Mouse (Mus musculus) hindbrain, embryonic 10.5 days (tissue): ENCODE measurements around the gene Mpnd. TPM values are rescaled to one million over a fixed set of nuclear protein-coding genes. Genes with fewer than 3 reads are reported as not detected.

Source experiments
- DNase-seq: peaks from one replicate; pipeline ENCODE4 v3.0.0-alpha.2; 2017; ENCODE audit warnings: low spot score
- H3K27ac ChIP-seq: fragments of 300-500 bp; sonication (generic); 2 replicates; pipeline ENCODE4 v1.5.1; 2016; ENCODE audit warnings: mild to moderate bottlenecking, moderate library complexity
- H3K27me3 ChIP-seq: fragments of 300-500 bp; sonication (generic); 2 replicates; pipeline ENCODE4 v1.6.1; 2016; ENCODE audit warnings: mild to moderate bottlenecking; ENCODE audit not compliant: poor library complexity, insufficient read depth, severe bottlenecking
- H3K36me3 ChIP-seq: fragments of 300-500 bp; sonication (generic); 2 replicates; pipeline ENCODE4 v1.6.1; 2016; ENCODE audit warnings: mild to moderate bottlenecking, moderate library complexity
- H3K4me1 ChIP-seq: fragments of 300-500 bp; sonication (generic); replicated peaks from 2 replicates; pipeline ENCODE4 v1.6.1; 2016; ENCODE audit warnings: mild to moderate bottlenecking
- H3K4me3 ChIP-seq: fragments of 300-500 bp; sonication (generic); 2 replicates; pipeline ENCODE4 v1.5.1; 2016; ENCODE audit warnings: mild to moderate bottlenecking, moderate library complexity
- H3K9me3 ChIP-seq: fragments of 300-500 bp; sonication (generic); 2 replicates; pipeline ENCODE4 v1.6.1; 2016; ENCODE audit warnings: mild to moderate bottlenecking, moderate library complexity
- WGBS: fragments of 180-500 bp; shearing (Covaris S2); methylation state at CpG from one replicate; pipeline ENCODE4 v1.1.7; 2016; 5-methylcytosine and 5-hydroxymethylcytosine counted together
- polyA plus RNA-seq: library from polyadenylated mRNA; unstranded; fragments of >200 nt; fragmentation: Nextera tagmentation; extraction: Ambion mirVana; gene quantifications from 2 replicates; pipeline ENCODE4 v1.2.1, GENCODE M21; 2016

Mpnd gene
- polyA plus RNA-seq, 1 experiment from 2014 or later = 177 TPM

- WGBS = 87% methylated on average over 1 of the region's 1 CpGs
- peaks cover 88% of the 10 kb centered on the region for H3K36me3 ChIP-seq
These were observed 21.4 kb downstream of the Mpnd start for GRCm38 (mm10) chr17:56026881-56027280.

DNA sequence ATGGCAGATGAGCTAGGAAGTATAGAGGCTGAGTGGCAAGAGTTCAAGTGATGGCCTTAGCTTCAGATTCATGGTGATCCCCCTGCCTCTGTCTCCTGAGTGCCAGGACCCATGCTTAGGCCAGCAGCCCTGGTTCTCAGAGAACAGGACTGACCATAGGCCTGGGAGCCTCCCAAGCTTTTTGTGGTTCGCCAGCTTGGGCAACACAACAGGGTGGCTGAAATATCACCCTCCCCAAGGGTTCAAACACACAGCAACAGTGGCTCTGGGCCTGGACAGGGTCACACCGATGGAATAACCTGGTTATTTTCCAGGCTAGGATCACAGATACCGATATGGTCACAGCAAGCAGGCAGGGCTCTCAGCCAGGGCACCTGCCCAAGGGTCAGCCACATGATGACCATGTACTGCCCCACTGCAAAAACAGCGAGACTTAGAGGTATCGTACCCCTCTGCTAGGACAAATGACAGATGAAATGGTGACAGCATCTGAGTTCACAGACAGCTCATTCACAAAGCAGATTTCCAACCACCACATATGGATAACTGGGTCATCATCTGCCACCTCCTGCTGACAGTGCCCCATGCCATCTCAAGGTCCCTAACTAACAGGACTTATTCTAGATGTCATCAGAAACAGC lies 22.4 kb downstream of the Mpnd start:
- H3K9me3 ChIP-seq = no peaks in the 10 kb centered on the region
- no peak for DNase-seq
- no peak overlapping the region for H3K27ac ChIP-seq
- 93% methylated on average over 5 of the region's 5 CpGs for WGBS
- no peaks in the 10 kb centered on the region for H3K27me3 ChIP-seq
- peaks cover 20% of the 10 kb centered on the region for H3K4me1 ChIP-seq
- H3K4me3 ChIP-seq = no peak overlapping the region
- peaks cover 92% of the 10 kb centered on the region for H3K36me3 ChIP-seq

More at GRCm38 (mm10) chr17:56026881-56027280, 21.4 kb downstream of the Mpnd start:
- peaks cover 23% of the 10 kb centered on the region for H3K4me1 ChIP-seq
- H3K27me3 ChIP-seq = no peaks in the 10 kb centered on the region
- H3K27ac ChIP-seq = no peak overlapping the region
- H3K9me3 ChIP-seq = no peaks in the 10 kb centered on the region
- no peak for DNase-seq
- no peak overlapping the region for H3K4me3 ChIP-seq

DNA sequence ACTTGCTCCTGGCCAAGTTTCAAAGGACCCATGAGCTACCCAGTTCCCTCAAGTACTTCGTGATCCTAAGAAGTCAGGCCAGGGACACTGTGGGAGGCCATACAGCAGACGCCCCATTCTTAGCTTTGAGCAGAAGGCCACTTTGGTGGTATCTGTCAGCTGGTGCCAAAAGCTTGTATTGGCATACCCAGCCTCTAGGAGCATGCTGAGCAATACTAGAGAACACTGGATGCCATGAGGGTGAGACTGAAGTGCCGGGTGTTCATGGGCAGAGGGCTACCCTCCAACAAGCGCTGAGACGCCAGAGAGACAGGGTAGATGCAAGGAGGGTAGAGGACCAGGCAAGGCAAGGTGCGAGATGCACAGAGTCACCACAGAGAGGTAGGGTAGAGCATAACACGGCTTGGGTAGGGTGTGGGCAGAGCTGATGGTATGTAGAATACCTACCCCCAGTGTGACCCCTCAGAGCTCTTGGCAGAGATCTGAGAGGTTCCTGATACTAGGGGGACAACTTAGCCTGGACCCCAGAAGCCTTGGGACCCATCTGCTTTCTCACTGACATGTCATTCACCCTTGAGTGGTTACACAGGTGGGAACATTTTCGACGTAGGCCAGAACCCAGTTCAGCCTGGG lies 24.8 kb downstream of the Mpnd start:
- no peak for DNase-seq
- Histone ChIP-seq H3K4me3 (no peak overlapping the region), H3K36me3 (peaks cover 92% of the 10 kb centered on the region), H3K9me3 (no peaks in the 10 kb centered on the region), H3K27ac (no peak overlapping the region), H3K4me1 (peaks cover 27% of the 10 kb centered on the region), H3K27me3 (no peaks in the 10 kb centered on the region)
- 94% methylated on average over 9 of the region's 9 CpGs for WGBS

DNA sequence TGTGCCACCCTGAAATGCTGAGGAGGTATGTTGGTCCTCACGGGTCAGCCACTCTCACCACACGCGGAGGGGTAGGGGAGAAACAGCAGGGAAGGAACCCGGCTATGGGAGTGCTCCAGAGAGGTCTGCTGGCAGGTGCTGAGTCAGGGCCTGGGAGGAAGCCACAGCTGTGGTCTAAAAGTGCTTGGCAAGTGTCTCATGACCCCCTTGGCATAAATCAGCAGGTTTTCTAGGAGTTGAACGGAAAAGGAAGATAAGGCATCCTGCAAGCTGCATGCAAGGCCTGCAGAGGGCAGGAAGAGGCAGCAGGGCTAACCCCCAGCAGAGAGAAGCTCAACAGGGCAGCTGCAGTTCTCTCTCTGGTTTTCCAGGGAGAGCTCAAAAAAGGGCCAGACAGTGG lies 25.4 kb downstream of the Mpnd start:
- Histone ChIP-seq H3K9me3 (no peaks in the 10 kb centered on the region), H3K27me3 (no peaks in the 10 kb centered on the region), H3K4me3 (no peak overlapping the region), H3K27ac (no peak overlapping the region), H3K36me3 (peaks cover 90% of the 10 kb centered on the region), H3K4me1 (peaks cover 31% of the 10 kb centered on the region)
- 69% methylated on average over 5 of the region's 5 CpGs for WGBS
- no peak for DNase-seq

GRCm38 (mm10) chr17:56031431-56031830 lies 25.9 kb downstream of the Mpnd start:
- Histone ChIP-seq H3K4me3 (no peak overlapping the region), H3K27ac (no peak overlapping the region), H3K4me1 (peaks cover 31% of the 10 kb centered on the region), H3K36me3 (peaks cover 85% of the 10 kb centered on the region), H3K9me3 (no peaks in the 10 kb centered on the region), H3K27me3 (no peaks in the 10 kb centered on the region)
- 95% methylated on average over 7 of the region's 7 CpGs for WGBS
- DNase-seq = no peak

DNA sequence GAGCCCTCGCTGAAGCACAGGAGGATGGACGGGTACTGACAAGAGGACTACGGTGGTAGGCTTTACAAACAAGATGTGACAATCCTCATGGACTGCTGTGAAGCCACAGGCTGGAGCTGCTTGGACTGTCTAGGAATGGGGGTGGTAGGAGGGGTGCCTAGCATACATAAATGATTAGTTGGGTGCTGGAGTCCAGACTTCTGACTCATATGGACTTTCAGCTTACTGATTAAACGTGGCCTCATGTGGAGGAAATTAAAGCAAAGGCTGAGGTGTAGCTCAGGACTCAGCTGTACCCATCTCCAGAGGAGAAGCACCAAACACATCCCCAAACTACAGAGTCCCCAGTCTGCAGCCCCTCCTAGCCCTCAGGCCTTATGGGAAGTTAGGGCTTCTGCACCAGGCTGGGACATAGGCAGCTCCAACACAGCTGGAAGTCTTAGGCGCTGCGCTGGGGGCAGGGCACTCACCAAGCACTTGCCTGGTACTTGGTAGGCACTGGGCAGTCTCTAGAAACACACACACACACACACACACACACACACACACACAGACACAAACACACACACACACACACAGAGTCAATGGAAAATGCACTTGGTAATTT lies 26.7 kb downstream of the Mpnd start:
- peaks cover 77% of the 10 kb centered on the region for H3K36me3 ChIP-seq
- WGBS = 78% methylated on average over 6 of the region's 6 CpGs

DNA sequence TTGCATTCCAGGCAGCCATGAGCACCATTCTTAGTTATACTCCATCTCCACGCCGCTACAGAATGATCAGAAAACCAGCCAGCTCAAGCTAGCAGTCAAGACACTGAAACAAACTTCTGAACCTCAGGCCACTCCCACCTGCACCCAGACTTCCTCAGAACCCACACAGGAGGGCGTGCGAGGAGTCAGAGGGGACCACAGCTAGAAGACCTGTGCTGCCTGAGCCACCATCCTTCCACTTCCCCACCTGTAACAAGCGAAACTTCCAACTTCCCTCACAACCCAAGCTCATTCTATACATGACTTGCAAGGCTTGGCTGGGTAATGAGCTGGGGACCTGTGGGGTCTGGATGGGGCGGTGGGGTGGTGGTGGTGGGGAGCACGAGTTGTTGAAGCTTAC lies 27.3 kb downstream of the Mpnd start:
- H3K27ac ChIP-seq = no peak overlapping the region
- no peak for DNase-seq
- peaks cover 31% of the 10 kb centered on the region for H3K4me1 ChIP-seq
- 81% methylated on average over 7 of the region's 7 CpGs for WGBS
- H3K9me3 ChIP-seq = no peaks in the 10 kb centered on the region
- peaks cover 71% of the 10 kb centered on the region for H3K36me3 ChIP-seq
- no peak overlapping the region for H3K4me3 ChIP-seq
- no peaks in the 10 kb centered on the region for H3K27me3 ChIP-seq

More for the DNA sequence above, 26.7 kb downstream of the Mpnd start:
- peaks cover 31% of the 10 kb centered on the region for H3K4me1 ChIP-seq
- no peak overlapping the region for H3K4me3 ChIP-seq
- no peak for DNase-seq
- no peaks in the 10 kb centered on the region for H3K27me3 ChIP-seq
- H3K9me3 ChIP-seq = no peaks in the 10 kb centered on the region
- no peak overlapping the region for H3K27ac ChIP-seq

DNA sequence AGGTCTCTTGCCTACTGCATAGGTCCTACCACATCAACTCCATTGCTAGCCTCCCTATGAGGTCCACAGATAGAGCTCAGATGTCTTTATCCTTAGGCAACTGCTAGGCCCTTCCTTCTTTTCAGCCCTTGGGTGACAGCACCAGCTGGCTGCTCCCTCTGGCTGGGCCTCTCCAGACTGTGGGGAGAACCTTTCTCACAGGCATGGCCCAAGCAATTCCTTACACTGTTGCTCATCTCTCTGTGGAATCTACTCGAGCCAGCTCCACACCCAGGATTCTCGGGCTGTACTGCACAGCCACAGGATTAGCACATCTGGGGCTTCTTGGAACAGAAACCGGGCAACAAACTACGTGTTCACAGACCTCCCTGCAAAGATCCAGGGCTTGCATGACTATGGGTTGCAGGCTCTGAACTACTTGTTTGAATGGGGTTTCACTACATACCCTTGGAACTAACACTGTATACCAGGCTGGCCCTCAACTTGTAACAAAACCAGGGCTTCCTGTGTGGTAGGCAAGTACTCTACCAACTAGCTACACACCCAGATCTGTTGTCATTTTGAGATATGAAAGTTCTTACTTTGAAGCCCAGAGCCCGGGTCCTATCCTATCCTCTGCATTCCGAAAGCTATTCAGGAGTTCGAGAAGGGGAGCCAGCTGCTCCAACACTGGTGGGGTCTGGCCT lies 28.7 kb downstream of the Mpnd start:
- Histone ChIP-seq H3K9me3 (no peaks in the 10 kb centered on the region), H3K4me3 (0 out of 2 replicates have a peak overlapping the region, but pooled peaks have one; percentile 9), H3K36me3 (peaks cover 57% of the 10 kb centered on the region), H3K27ac (no peak overlapping the region), H3K4me1 (peaks cover 31% of the 10 kb centered on the region), H3K27me3 (no peaks in the 10 kb centered on the region)
- WGBS = 94% methylated on average over 7 of the region's 7 CpGs
- no peak for DNase-seq

DNA sequence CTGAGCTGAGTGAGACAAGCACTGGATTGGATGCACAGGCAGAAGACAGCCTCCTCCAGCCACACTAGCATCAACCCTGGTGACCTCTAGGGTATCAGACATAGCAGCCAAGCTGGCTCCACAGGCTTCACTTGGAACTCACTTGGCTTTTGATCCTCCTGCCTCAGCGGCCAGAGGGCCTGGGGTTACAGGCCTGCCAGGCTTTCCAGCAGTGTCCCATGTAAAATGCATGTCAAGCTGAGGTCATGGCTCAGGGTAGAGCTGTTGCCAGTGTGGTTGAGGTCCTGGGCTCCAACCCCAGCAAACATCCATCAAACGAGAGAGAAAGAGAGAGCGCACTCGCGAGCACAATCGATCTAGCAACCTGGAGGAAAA lies 29.2 kb downstream of the Mpnd start:
- WGBS = 93% methylated on average over 6 of the region's 6 CpGs
- Histone ChIP-seq H3K4me3 (peak overlapping the region; percentile 86), H3K36me3 (peaks cover 52% of the 10 kb centered on the region), H3K27ac (no peak overlapping the region), H3K9me3 (no peaks in the 10 kb centered on the region), H3K4me1 (peaks cover 31% of the 10 kb centered on the region), H3K27me3 (no peaks in the 10 kb centered on the region)
- DNase-seq = no peak

- Histone ChIP-seq H3K4me3 (peak overlapping the region; percentile 86), H3K9me3 (no peaks in the 10 kb centered on the region), H3K4me1 (peaks cover 31% of the 10 kb centered on the region), H3K27me3 (no peaks in the 10 kb centered on the region), H3K36me3 (peaks cover 47% of the 10 kb centered on the region), H3K27ac (no peak overlapping the region)
- 83% methylated on average over 4 of the region's 4 CpGs for WGBS
- no peak for DNase-seq
These were observed 29.7 kb downstream of the Mpnd start for GRCm38 (mm10) chr17:56035216-56035615.

DNA sequence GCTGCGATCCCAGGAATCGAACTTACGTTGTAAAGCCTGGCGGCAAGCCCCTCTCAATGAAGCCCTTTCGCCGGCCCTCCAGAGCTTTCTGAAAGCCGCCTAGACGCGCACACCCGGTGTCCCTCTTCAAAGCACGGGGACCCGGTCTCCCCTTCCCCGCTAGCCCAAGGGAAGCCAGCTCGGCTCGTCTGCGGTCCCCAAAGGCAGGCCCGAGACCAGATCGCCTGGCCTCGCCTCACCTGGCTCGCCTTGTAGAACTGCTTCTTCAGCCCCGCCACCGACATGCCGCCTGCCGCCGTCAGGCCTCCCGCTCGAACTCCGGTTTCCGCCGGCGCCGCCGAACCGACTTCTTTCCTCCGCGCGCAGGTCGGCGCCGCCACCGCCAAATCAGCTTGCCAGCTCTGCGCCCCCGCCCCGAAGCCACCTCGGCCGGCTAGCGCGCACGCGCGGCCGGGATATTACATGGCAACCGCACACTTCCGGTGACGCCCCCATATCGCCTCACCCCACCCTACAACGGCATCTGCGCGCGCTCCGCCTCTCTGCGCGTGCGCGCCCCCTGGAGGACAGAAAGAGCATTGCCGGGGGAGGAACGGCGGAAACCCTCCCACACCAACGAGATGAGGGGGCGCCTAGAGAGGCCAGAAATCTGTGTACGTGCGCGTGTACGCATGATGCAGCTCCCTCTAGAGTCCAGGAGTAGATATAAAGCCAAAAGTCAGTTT lies 30.8 kb downstream of the Mpnd start, which contains the start of gene Sh3gl1:
Gene Sh3gl1 (minus strand): TSS at position 460 of the 725 bp plus-strand sequence.
- peaks cover 41% of the 10 kb centered on the region for H3K4me1 ChIP-seq
- no peaks in the 10 kb centered on the region for H3K9me3 ChIP-seq
- under 1% methylated on average over 74 of the region's 74 CpGs for WGBS
- peaks cover 36% of the 10 kb centered on the region for H3K36me3 ChIP-seq
- peak within 1 kb of the TSS; percentile 86 for H3K4me3 ChIP-seq
- H3K27me3 ChIP-seq = no peaks in the 10 kb centered on the region
- H3K27ac ChIP-seq = peak within 1 kb of the TSS; percentile 96
- peak; percentile 99 for DNase-seq

- no peaks in the 10 kb centered on the region for H3K9me3 ChIP-seq
- H3K27me3 ChIP-seq = no peaks in the 10 kb centered on the region
- no peak for DNase-seq
- WGBS = 38% methylated on average over 13 of the region's 13 CpGs
- H3K4me3 ChIP-seq = peak overlapping the region; percentile 86
- H3K4me1 ChIP-seq = peaks cover 47% of the 10 kb centered on the region
- H3K27ac ChIP-seq = peak overlapping the region; percentile 96
- peaks cover 32% of the 10 kb centered on the region for H3K36me3 ChIP-seq
These were observed 31.4 kb downstream of the Mpnd start for GRCm38 (mm10) chr17:56036901-56037287.
